Mouse (Mus musculus): Measurements from ENCODE around the gene Cryga. TPM values are rescaled to one million over a fixed set of nuclear protein-coding genes. Genes with fewer than 3 reads are reported as not detected.

Cryga gene
- polyA plus RNA-seq, 1 experiment = not detected

- Histone ChIP-seq H3ac (ENCODE audit: control insufficient read depth, insufficient read length) (no peak overlapping the region), H3K4me2 (ENCODE audit: low read depth) (no peak overlapping the region), H3K4me3 (no peak overlapping the region), H3K36me3 (ENCODE audit: control insufficient read depth, insufficient read depth) (no peaks in the 10 kb centered on the region), H3K27me3 (ENCODE audit: control insufficient read depth, insufficient read depth, insufficient read length) (no peaks in the 10 kb centered on the region), H3K79me2 (ENCODE audit: control insufficient read depth, insufficient read depth) (no peaks in the 10 kb centered on the region)
- no peak for TF ChIP-seq MAX (IDR thresholded peaks at IDR 0.05; ENCODE audit: low read depth)
- no peak for TF ChIP-seq TCF12 (IDR thresholded peaks at IDR 0.05; ENCODE audit: insufficient read depth, poor library complexity, severe bottlenecking)
- no peak for TF ChIP-seq E2F4 (IDR thresholded peaks at IDR 0.05; ENCODE audit: insufficient read depth)
- no peak for TF ChIP-seq CEBPB (IDR thresholded peaks at IDR 0.05; ENCODE audit: insufficient read depth, poor library complexity, severe bottlenecking)
- no peak for TF ChIP-seq USF1 (IDR thresholded peaks at IDR 0.05; ENCODE audit: low read depth)
- no peak for TF ChIP-seq POLR2A (IDR thresholded peaks at IDR 0.05; ENCODE audit: insufficient read length, low read depth)
- no peak for TF ChIP-seq SRF (IDR thresholded peaks at IDR 0.05; ENCODE audit: control insufficient read depth, insufficient read length, low read depth)
- no peak for TF ChIP-seq REST (IDR thresholded peaks at IDR 0.05; ENCODE audit: insufficient read depth, insufficient read length)
- TF ChIP-seq POLR2AphosphoS2 (IDR thresholded peaks at IDR 0.05; ENCODE audit: insufficient read length, low read depth) = no peak
- TF ChIP-seq MYOD1 (IDR thresholded peaks at IDR 0.05; ENCODE audit: control insufficient read depth in 1 of 3, insufficient read length in 2 of 3, low read depth in 2 of 3) = no peak
- TF ChIP-seq TCF3 (IDR thresholded peaks at IDR 0.05; ENCODE audit: insufficient read length, low read depth) = no peak
- TF ChIP-seq MYOG (IDR thresholded peaks at IDR 0.05; ENCODE audit: control insufficient read depth in 1 of 3, insufficient read depth in 1 of 3, insufficient read length in 2 of 3, low read depth in 2 of 3) = no peak
Measured at GRCm38 (mm10) chr1:65137560-65137959, 34.4 kb upstream of the Cryga start.

- H3K4me2 ChIP-seq (ENCODE audit: low read depth) = no peak overlapping the region
- H3K79me2 ChIP-seq (ENCODE audit: control insufficient read depth, insufficient read depth) = no peaks in the 10 kb centered on the region
- TF ChIP-seq SRF (IDR thresholded peaks at IDR 0.05; ENCODE audit: control insufficient read depth, insufficient read length, low read depth) = no peak
- no peak for TF ChIP-seq MAX (IDR thresholded peaks at IDR 0.05; ENCODE audit: low read depth)
- no peak for TF ChIP-seq REST (IDR thresholded peaks at IDR 0.05; ENCODE audit: insufficient read depth, insufficient read length)
- no peak for TF ChIP-seq MYOG (IDR thresholded peaks at IDR 0.05; ENCODE audit: control insufficient read depth in 1 of 3, insufficient read depth in 1 of 3, insufficient read length in 2 of 3, low read depth in 2 of 3)
- no peak for TF ChIP-seq E2F4 (IDR thresholded peaks at IDR 0.05; ENCODE audit: insufficient read depth)
- peak in 2 of 3 experiments; percentile 61 to 75 for TF ChIP-seq MYOD1 (IDR thresholded peaks at IDR 0.05; ENCODE audit: control insufficient read depth in 1 of 3, insufficient read length in 2 of 3, low read depth in 2 of 3)
- no peak for TF ChIP-seq USF1 (IDR thresholded peaks at IDR 0.05; ENCODE audit: low read depth)
- TF ChIP-seq TCF12 (IDR thresholded peaks at IDR 0.05; ENCODE audit: insufficient read depth, poor library complexity, severe bottlenecking) = no peak
- no peak overlapping the region for H3ac ChIP-seq (ENCODE audit: control insufficient read depth, insufficient read length)
- H3K27me3 ChIP-seq (ENCODE audit: control insufficient read depth, insufficient read depth, insufficient read length) = no peaks in the 10 kb centered on the region
- H3K4me3 ChIP-seq = no peak overlapping the region
- no peaks in the 10 kb centered on the region for H3K36me3 ChIP-seq (ENCODE audit: control insufficient read depth, insufficient read depth)
Measured at GRCm38 (mm10) chr1:65132833-65133232, 29.7 kb upstream of the Cryga start.

- TF ChIP-seq REST (IDR thresholded peaks at IDR 0.05; ENCODE audit: insufficient read depth, insufficient read length) = no peak
- TF ChIP-seq SRF (IDR thresholded peaks at IDR 0.05; ENCODE audit: control insufficient read depth, insufficient read length, low read depth) = no peak
- no peak for TF ChIP-seq POLR2AphosphoS2 (IDR thresholded peaks at IDR 0.05; ENCODE audit: insufficient read length, low read depth)
- no peak for TF ChIP-seq MAX (IDR thresholded peaks at IDR 0.05; ENCODE audit: low read depth)
- TF ChIP-seq MYOD1 (IDR thresholded peaks at IDR 0.05; ENCODE audit: control insufficient read depth in 1 of 3, insufficient read length in 2 of 3, low read depth in 2 of 3) = no peak
- TF ChIP-seq USF1 (IDR thresholded peaks at IDR 0.05; ENCODE audit: low read depth) = no peak
- no peak for TF ChIP-seq E2F4 (IDR thresholded peaks at IDR 0.05; ENCODE audit: insufficient read depth)
- TF ChIP-seq TCF12 (IDR thresholded peaks at IDR 0.05; ENCODE audit: insufficient read depth, poor library complexity, severe bottlenecking) = no peak
- no peak for TF ChIP-seq POLR2A (IDR thresholded peaks at IDR 0.05; ENCODE audit: insufficient read length, low read depth)
- TF ChIP-seq CEBPB (IDR thresholded peaks at IDR 0.05; ENCODE audit: insufficient read depth, poor library complexity, severe bottlenecking) = no peak
- no peak for TF ChIP-seq TCF3 (IDR thresholded peaks at IDR 0.05; ENCODE audit: insufficient read length, low read depth)
- Histone ChIP-seq H3K27me3 (ENCODE audit: control insufficient read depth, insufficient read depth, insufficient read length) (no peaks in the 10 kb centered on the region), H3K4me2 (ENCODE audit: low read depth) (no peak overlapping the region), H3K79me2 (ENCODE audit: control insufficient read depth, insufficient read depth) (no peaks in the 10 kb centered on the region), H3K4me3 (no peak overlapping the region), H3K36me3 (ENCODE audit: control insufficient read depth, insufficient read depth) (no peaks in the 10 kb centered on the region), H3ac (ENCODE audit: control insufficient read depth, insufficient read length) (no peak overlapping the region)
Measured at GRCm38 (mm10) chr1:65131671-65132070, 28.5 kb upstream of the Cryga start.

- H3K79me2 ChIP-seq (ENCODE audit: control insufficient read depth, insufficient read depth) = no peaks in the 10 kb centered on the region
- no peak overlapping the region for H3ac ChIP-seq (ENCODE audit: control insufficient read depth, insufficient read length)
- no peak overlapping the region for H3K4me2 ChIP-seq (ENCODE audit: low read depth)
- no peak for TF ChIP-seq TCF12 (IDR thresholded peaks at IDR 0.05; ENCODE audit: insufficient read depth, poor library complexity, severe bottlenecking)
- TF ChIP-seq MYOG (IDR thresholded peaks at IDR 0.05; ENCODE audit: control insufficient read depth in 1 of 3, insufficient read depth in 1 of 3, insufficient read length in 2 of 3, low read depth in 2 of 3) = no peak
- TF ChIP-seq SRF (IDR thresholded peaks at IDR 0.05; ENCODE audit: control insufficient read depth, insufficient read length, low read depth) = no peak
- TF ChIP-seq TCF3 (IDR thresholded peaks at IDR 0.05; ENCODE audit: insufficient read length, low read depth) = no peak
- TF ChIP-seq E2F4 (IDR thresholded peaks at IDR 0.05; ENCODE audit: insufficient read depth) = no peak
- no peaks in the 10 kb centered on the region for H3K36me3 ChIP-seq (ENCODE audit: control insufficient read depth, insufficient read depth)
- no peak overlapping the region for H3K4me3 ChIP-seq
- no peaks in the 10 kb centered on the region for H3K27me3 ChIP-seq (ENCODE audit: control insufficient read depth, insufficient read depth, insufficient read length)
Measured at GRCm38 (mm10) chr1:65130226-65130625, 27.1 kb upstream of the Cryga start.

GRCm38 (mm10) chr1:65129634-65130180 is 26.5 kb upstream of the Cryga start:
- no peaks in the 10 kb centered on the region for H3K27me3 ChIP-seq (ENCODE audit: control insufficient read depth, insufficient read depth, insufficient read length)
- H3K4me2 ChIP-seq (ENCODE audit: low read depth) = no peak overlapping the region
- TF ChIP-seq MYOD1 (IDR thresholded peaks at IDR 0.05; ENCODE audit: control insufficient read depth in 1 of 3, insufficient read length in 2 of 3, low read depth in 2 of 3) = no peak
- TF ChIP-seq USF1 (IDR thresholded peaks at IDR 0.05; ENCODE audit: low read depth) = no peak
- TF ChIP-seq CEBPB (IDR thresholded peaks at IDR 0.05; ENCODE audit: insufficient read depth, poor library complexity, severe bottlenecking) = no peak
- no peak for TF ChIP-seq E2F4 (IDR thresholded peaks at IDR 0.05; ENCODE audit: insufficient read depth)
- no peak for TF ChIP-seq MAX (IDR thresholded peaks at IDR 0.05; ENCODE audit: low read depth)
- no peak for TF ChIP-seq REST (IDR thresholded peaks at IDR 0.05; ENCODE audit: insufficient read depth, insufficient read length)
- no peak for TF ChIP-seq TCF3 (IDR thresholded peaks at IDR 0.05; ENCODE audit: insufficient read length, low read depth)
- no peak for TF ChIP-seq SRF (IDR thresholded peaks at IDR 0.05; ENCODE audit: control insufficient read depth, insufficient read length, low read depth)
- no peak for TF ChIP-seq MYOG (IDR thresholded peaks at IDR 0.05; ENCODE audit: control insufficient read depth in 1 of 3, insufficient read depth in 1 of 3, insufficient read length in 2 of 3, low read depth in 2 of 3)
- TF ChIP-seq TCF12 (IDR thresholded peaks at IDR 0.05; ENCODE audit: insufficient read depth, poor library complexity, severe bottlenecking) = no peak
- H3ac ChIP-seq (ENCODE audit: control insufficient read depth, insufficient read length) = no peak overlapping the region
- H3K79me2 ChIP-seq (ENCODE audit: control insufficient read depth, insufficient read depth) = no peaks in the 10 kb centered on the region
- no peaks in the 10 kb centered on the region for H3K36me3 ChIP-seq (ENCODE audit: control insufficient read depth, insufficient read depth)
- H3K4me3 ChIP-seq = no peak overlapping the region

All from myocyte (in vitro differentiated cells).